Mouse (Mus musculus): Measurements from ENCODE around the gene Atp6v0a2.

DNA sequence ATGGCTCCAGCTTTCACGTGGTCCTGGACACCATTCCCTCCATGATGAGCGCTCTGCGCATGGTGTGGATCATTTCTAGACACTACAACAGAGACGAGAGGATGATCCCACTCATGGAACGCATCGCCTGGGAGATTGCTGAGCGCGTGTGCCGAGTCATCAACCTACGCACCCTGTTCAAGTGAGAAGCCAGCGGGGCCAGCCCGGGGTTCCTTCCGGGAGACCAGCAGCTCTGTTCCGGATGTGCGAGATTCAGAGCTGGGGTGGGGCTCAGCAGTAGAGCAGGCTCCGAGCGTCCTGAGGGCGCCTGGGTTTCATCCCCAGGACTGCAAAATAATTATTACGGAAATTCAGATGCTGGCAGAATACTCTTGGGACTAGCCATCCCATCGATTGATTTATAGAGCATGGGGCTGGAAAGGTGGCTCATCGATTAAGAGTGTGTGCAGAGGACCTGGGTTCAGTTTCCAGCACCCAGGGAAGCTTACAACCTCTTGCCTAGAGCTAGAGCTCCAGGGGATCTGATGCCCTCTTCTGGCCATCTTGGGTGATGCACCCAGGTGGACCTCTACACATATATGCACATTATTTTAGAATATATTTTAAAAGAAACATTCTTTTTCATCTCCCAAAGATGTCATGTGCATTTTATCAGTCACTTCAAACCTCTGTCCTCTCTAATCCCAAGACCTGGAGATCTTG lies 113.7 kb downstream of the Atp6v0a2 start:
- TF ChIP-seq CTCF (IDR thresholded peaks at IDR 0.05; ENCODE audit: borderline replicate concordance, insufficient read depth, low read length) (no peak), POLR2A (IDR thresholded peaks at IDR 0.05; ENCODE audit: low read depth, low read length) (no peak)
